Mouse (Mus musculus) small intestine, adult 2 months (tissue): Measurements from ENCODE around the gene Brip1. TPM values are rescaled to one million over a fixed set of nuclear protein-coding genes. Genes with fewer than 3 reads are reported as not detected.

Source experiments
- H3K27ac ChIP-seq: fragments of 200-500 bp; 2 replicates; pipeline ENCODE4 v1.5.1; 2012; ENCODE audit warnings: low read depth, low read length, control low read depth, inconsistent platforms; ENCODE audit not compliant: insufficient read depth
- H3K27me3 ChIP-seq: fragments of 200-500 bp; 2 replicates; pipeline ENCODE4 v1.6.1; 2012; ENCODE audit warnings: mild to moderate bottlenecking, moderate library complexity, low read length, inconsistent platforms; ENCODE audit not compliant: control insufficient read depth, insufficient read depth
- H3K36me3 ChIP-seq: fragments of 200-500 bp; 2 replicates; pipeline ENCODE4 v1.6.1; 2012; ENCODE audit warnings: mild to moderate bottlenecking, low read length, control low read depth, inconsistent platforms; ENCODE audit not compliant: control insufficient read depth, insufficient read depth
- H3K4me1 ChIP-seq: fragments of 200-500 bp; 2 replicates; pipeline ENCODE4 v1.6.1; 2012; ENCODE audit warnings: low read length, inconsistent platforms, mixed read lengths; ENCODE audit not compliant: control insufficient read depth, insufficient read depth, insufficient read length
- H3K4me3 ChIP-seq: fragments of 200-500 bp; 2 replicates; pipeline ENCODE4 v1.5.1; 2012; ENCODE audit warnings: low read depth, mild to moderate bottlenecking, control low read depth, inconsistent platforms, low read length, moderate library complexity
- CTCF ChIP-seq: fragments of 200-500 bp; IDR thresholded peaks from 2 replicates; pipeline ENCODE4 v1.5.1; 2012; ENCODE audit warnings: low read depth, mild to moderate bottlenecking, control low read depth, inconsistent platforms, low read length, moderate library complexity, mixed read lengths; ENCODE audit not compliant: insufficient replicate concordance, insufficient read length; ENCODE audit errors: extremely low read depth
- POLR2A ChIP-seq: fragments of 200-500 bp; IDR thresholded peaks from 2 replicates; pipeline ENCODE4 v1.6.1; 2012; ENCODE audit warnings: low read depth, mild to moderate bottlenecking, control low read depth, inconsistent platforms, low read length, moderate library complexity
- WGBS: fragments of 180-500 bp; shearing (Covaris S2); methylation state at CpG from one replicate; pipeline ENCODE4 v1.1.7; 2018; 5-methylcytosine and 5-hydroxymethylcytosine counted together
- polyA plus RNA-seq: library from polyadenylated mRNA; depleted of rRNA; stranded (reverse); fragments of >200 nt; gene quantifications from 2 replicates; pipeline ENCODE4 v1.2.3, GENCODE M21; 2012; rRNA removed

The Brip1 gene
- polyA plus RNA-seq, 1 experiment = 0.33 TPM

DNA sequence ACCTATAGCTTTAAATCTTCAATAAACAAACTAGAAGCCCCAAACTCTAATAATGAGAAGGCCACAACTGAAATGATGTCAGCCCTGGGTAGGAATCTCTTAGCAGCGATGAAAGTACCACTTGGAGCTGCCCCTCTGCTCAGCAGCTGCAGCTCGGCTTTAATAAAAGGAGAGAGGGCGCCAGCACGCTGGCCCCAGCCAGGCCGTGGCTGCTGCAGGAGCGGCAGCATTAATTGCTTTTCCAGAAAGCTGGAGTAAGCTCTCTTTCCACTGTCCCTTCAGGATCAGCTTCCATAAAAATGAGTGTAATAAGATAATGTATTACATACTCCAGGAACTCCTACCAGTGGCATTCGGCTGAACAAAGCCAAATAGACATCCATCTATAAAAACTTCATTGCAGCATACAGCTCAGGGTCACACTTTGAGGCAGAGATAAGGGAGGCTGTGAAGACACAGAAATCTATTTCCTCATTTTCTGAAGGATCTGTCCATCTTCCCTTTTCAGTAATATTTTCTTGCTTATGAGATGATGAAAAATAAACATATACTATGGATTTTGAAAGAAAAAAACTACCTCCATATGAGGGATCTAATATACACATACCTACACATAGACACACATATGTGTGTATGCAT, 174.3 kb downstream of the Brip1 start:
- Histone ChIP-seq H3K27ac (no peak overlapping the region), H3K4me1 (no peaks in the 10 kb centered on the region), H3K4me3 (no peak overlapping the region), H3K27me3 (no peaks in the 10 kb centered on the region), H3K36me3 (no peaks in the 10 kb centered on the region)
- 29% methylated on average over 7 of the region's 7 CpGs for WGBS
- TF ChIP-seq CTCF (no peak), POLR2A (no peak)

DNA sequence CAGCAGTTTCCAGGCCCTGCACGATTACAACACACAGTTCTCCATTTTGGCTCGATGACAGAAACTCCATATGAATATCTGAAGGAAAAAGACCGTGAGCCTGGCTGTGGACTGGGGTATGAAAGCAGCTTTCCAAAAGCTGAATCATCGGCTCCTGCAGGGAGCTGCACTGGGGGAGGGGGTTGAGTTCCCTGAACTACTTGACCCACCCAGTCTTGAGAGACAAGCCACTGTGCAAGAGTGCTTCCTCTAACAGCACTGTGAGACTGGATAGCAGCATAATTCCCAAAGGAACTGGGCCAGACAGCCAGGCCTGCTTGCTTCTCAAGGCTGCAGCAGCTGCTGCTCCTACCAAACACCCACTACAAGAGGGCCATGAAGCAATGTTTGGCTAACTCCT, 178.6 kb downstream of the Brip1 start:
- Histone ChIP-seq H3K27ac (no peak overlapping the region), H3K36me3 (no peaks in the 10 kb centered on the region), H3K27me3 (no peaks in the 10 kb centered on the region), H3K4me1 (no peaks in the 10 kb centered on the region), H3K4me3 (no peak overlapping the region)
- no peak for TF ChIP-seq CTCF
- no peak for TF ChIP-seq POLR2A
- WGBS = 55% methylated on average over 4 of the region's 4 CpGs

- Histone ChIP-seq H3K36me3 (no peaks in the 10 kb centered on the region), H3K4me1 (no peaks in the 10 kb centered on the region), H3K27me3 (peaks cover 8% of the 10 kb centered on the region), H3K4me3 (no peak overlapping the region), H3K27ac (no peak overlapping the region)
- TF ChIP-seq POLR2A = no peak
- TF ChIP-seq CTCF = no peak
- 45% methylated on average over 1 of the region's 1 CpGs for WGBS
Observed at GRCm38 (mm10) chr11:86020033-86020432, 181.0 kb downstream of the Brip1 start.

DNA sequence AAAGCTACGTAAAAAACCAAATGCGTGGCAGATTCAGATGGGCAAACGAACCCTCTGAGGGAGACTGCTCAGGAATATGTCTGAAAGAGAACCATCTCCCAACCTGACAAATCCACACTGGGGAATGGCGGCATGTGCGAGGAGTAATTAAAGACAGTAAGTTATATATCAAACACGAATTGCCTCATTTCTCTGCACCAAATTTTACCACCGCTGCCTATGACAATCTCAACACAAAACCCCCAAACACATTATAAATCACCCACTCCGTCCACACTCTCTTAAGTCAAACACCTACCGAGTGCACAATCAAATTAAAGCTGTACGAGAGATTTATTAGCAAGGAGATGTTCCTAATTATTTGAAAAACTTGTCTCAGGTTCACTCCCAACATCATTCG, 184.8 kb downstream of the Brip1 start:
- H3K4me3 ChIP-seq = no peak overlapping the region
- TF ChIP-seq POLR2A = no peak
- peaks cover 8% of the 10 kb centered on the region for H3K27me3 ChIP-seq
- WGBS = 46% methylated on average over 11 of the region's 11 CpGs
- H3K36me3 ChIP-seq = no peaks in the 10 kb centered on the region
- no peak overlapping the region for H3K27ac ChIP-seq
- H3K4me1 ChIP-seq = no peaks in the 10 kb centered on the region

DNA sequence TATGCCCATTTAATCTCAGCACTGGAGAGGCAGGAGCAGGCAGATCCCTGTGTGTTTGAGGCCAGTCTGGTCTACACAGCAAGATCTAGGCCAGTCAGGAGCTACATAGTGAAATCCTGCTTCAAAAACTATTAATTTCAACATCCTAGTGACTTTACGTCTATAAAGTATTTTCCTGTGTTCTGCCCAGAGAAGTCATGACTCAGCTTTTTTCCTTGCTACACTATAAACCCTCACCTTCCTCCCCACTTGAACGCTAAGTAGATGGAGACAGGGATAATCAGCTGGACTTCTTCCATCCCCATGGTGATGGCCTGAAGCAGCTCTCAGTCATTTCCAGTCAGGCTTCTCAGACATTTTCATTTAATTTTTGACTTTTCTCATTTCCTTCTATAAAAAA, 187.9 kb downstream of the Brip1 start:
- TF ChIP-seq POLR2A (no peak), CTCF (no peak)
- H3K4me3 ChIP-seq = no peak overlapping the region
- no peaks in the 10 kb centered on the region for H3K4me1 ChIP-seq
- peaks cover 8% of the 10 kb centered on the region for H3K27me3 ChIP-seq
- H3K36me3 ChIP-seq = no peaks in the 10 kb centered on the region
- 38% methylated on average over 2 of the region's 2 CpGs for whole genome bisulfite sequencing
- no peak overlapping the region for H3K27ac ChIP-seq

DNA sequence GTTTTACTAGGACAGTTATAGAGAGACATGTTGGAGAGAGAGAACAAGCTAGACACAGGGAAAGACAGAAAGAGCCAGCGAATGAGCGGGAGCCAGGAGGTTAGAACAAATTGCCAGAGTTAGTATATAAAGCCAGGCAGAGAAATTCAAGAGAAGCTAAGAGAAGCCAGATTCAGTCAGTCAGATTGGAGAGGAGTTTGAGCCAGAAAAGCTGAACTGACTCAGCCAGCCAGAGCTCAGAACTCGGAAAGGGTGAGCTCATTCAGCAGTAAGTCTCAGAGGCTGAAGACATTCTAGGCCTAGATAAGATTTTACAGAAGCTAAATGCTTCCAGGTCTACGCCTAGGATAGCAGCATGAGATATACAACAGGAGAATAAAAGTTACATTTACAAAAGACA, 190.5 kb downstream of the Brip1 start:
- Histone ChIP-seq H3K36me3 (no peaks in the 10 kb centered on the region), H3K4me1 (no peaks in the 10 kb centered on the region), H3K27ac (no peak overlapping the region), H3K4me3 (no peak overlapping the region), H3K27me3 (no peaks in the 10 kb centered on the region)
- 85% methylated on average over 4 of the region's 4 CpGs for WGBS
- no peak for TF ChIP-seq POLR2A
- no peak for TF ChIP-seq CTCF

GRCm38 (mm10) chr11:86008211-86008905, 192.6 kb downstream of the Brip1 start:
- Histone ChIP-seq H3K27me3 (no peaks in the 10 kb centered on the region), H3K4me1 (no peaks in the 10 kb centered on the region), H3K27ac (no peak overlapping the region), H3K36me3 (no peaks in the 10 kb centered on the region), H3K4me3 (no peak overlapping the region)
- TF ChIP-seq CTCF = no peak
- no peak for TF ChIP-seq POLR2A
- 82% methylated on average over 10 of the region's 10 CpGs for WGBS

Other genes starting within 250 kb of the Brip1 start
- 1.4 and 1.9 TPM in 2 replicates for gene Ints2, start 56.4 kb upstream of the Brip1 start, polyA plus RNA-seq
- 5.8 and 21.8 TPM in 2 replicates for gene Med13, start 156.4 kb upstream of the Brip1 start, polyA plus RNA-seq